Mouse (Mus musculus) MEL (cell line): Measurements from ENCODE around the gene Serpinb7.

Source experiments
- CHD2 ChIP-seq: IDR thresholded peaks from 2 replicates; pipeline ENCODE4 v1.6.1; 2011; ENCODE audit warnings: low read length, improper control_type of control experiment
- CTCF ChIP-seq, 3 experiments: IDR thresholded peaks in 2 of 3; conservative IDR thresholded peaks in 1 of 3; 2 replicates each; pipeline ENCODE4 v1.5.1; 2011 to 2012; ENCODE audit warnings: low read length in 3 of 3, low read depth in 2 of 3, mild to moderate bottlenecking in 2 of 3, improper control_type of control experiment in 1 of 3, inconsistent platforms in 1 of 3, mixed read lengths in 1 of 3, moderate library complexity in 1 of 3; ENCODE audit not compliant: control insufficient read depth in 1 of 3, insufficient read depth in 1 of 3, poor library complexity in 1 of 3, severe bottlenecking in 1 of 3
- E2F4 ChIP-seq: IDR thresholded peaks from 2 replicates; pipeline ENCODE4 v1.6.1; 2011; ENCODE audit warnings: low read depth, low read length, improper control_type of control experiment, borderline replicate concordance
- EP300 ChIP-seq, 2 experiments: IDR thresholded peaks; 2 replicates each; pipeline ENCODE4 v1.6.1; 2011; ENCODE audit warnings: improper control_type of control experiment in 2 of 2, low read length in 2 of 2, low read depth in 1 of 2, mild to moderate bottlenecking in 1 of 2
- ETS1 ChIP-seq: IDR thresholded peaks from 2 replicates; pipeline ENCODE4 v1.6.1; 2012; ENCODE audit warnings: low read depth, mild to moderate bottlenecking, inconsistent platforms, low read length, improper control_type of control experiment, moderate library complexity
- HCFC1 ChIP-seq: IDR thresholded peaks from 2 replicates; pipeline ENCODE4 v1.6.1; 2012; ENCODE audit warnings: low read depth, mild to moderate bottlenecking, inconsistent platforms, low read length, improper control_type of control experiment, moderate library complexity
- MAFK ChIP-seq: IDR thresholded peaks from 2 replicates; pipeline ENCODE4 v1.6.1; 2011; ENCODE audit warnings: low read depth, mild to moderate bottlenecking, low read length, improper control_type of control experiment, borderline replicate concordance
- MAX ChIP-seq: IDR thresholded peaks from 2 replicates; pipeline ENCODE4 v1.6.1; 2011; ENCODE audit warnings: low read length, improper control_type of control experiment
- MXI1 ChIP-seq: IDR thresholded peaks from 2 replicates; pipeline ENCODE4 v1.6.1; 2011; ENCODE audit warnings: mild to moderate bottlenecking, low read depth, low read length, improper control_type of control experiment
- NELFE ChIP-seq: IDR thresholded peaks from 2 replicates; pipeline ENCODE4 v1.6.1; 2011; ENCODE audit warnings: low read depth, low read length, improper control_type of control experiment
- POLR2A ChIP-seq, 2 experiments: IDR thresholded peaks; 2 replicates each; pipeline ENCODE4 v1.6.1; 2011 to 2012; ENCODE audit warnings: low read length in 2 of 2, mild to moderate bottlenecking in 2 of 2, control low read depth in 1 of 2, improper control_type of control experiment in 1 of 2, low read depth in 1 of 2, moderate library complexity in 1 of 2; ENCODE audit not compliant: control insufficient read depth in 1 of 2, insufficient read depth in 1 of 2, poor library complexity in 1 of 2
- TAL1 ChIP-seq: IDR thresholded peaks from 2 replicates; pipeline ENCODE4 v1.6.1; 2012; ENCODE audit warnings: mild to moderate bottlenecking, inconsistent platforms, low read length, moderate library complexity, mixed read lengths
- ZKSCAN1 ChIP-seq: IDR thresholded peaks from 2 replicates; pipeline ENCODE4 v1.6.1; 2012; ENCODE audit warnings: low read depth, mild to moderate bottlenecking, inconsistent platforms, low read length, improper control_type of control experiment, moderate library complexity

DNA sequence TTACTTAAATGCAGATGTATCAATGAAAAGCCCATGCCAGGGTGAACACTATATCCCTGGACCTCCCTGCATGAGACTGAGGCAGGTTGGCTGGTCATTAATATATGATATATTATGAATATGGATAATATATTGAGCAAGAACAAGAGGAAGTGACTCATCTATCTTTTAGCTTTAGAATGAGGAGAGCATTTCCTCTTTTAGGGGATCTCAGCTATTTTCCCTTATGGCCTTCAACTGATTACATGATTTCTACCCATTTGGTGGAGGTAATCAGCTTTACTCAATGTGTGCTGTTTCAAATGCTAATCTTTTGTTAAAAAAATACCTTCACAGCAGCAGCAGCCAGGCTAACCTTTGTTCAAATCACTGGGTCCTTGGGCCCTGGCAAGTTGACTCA is 18.0 kb upstream of the Serpinb7 start:
- TF ChIP-seq POLR2A (IDR thresholded peaks at IDR 0.05; ENCODE audit: control insufficient read depth in 1 of 2, insufficient read depth in 1 of 2, low read depth in 1 of 2, low read length in 2 of 2, poor library complexity in 1 of 2) (no peak), TAL1 (peak; percentile 89), CTCF (IDR thresholded peaks at IDR 0.05 in 2 of 3, conservative IDR thresholded peaks at IDR 0.05 in 1 of 3; ENCODE audit: control insufficient read depth in 1 of 3, insufficient read depth in 1 of 3, low read depth in 2 of 3, low read length in 3 of 3, poor library complexity in 1 of 3, severe bottlenecking in 1 of 3) (no peak), EP300 (IDR thresholded peaks at IDR 0.05; ENCODE audit: low read depth in 1 of 2, low read length in 2 of 2) (no peak), ETS1 (no peak), MAFK (no peak), HCFC1 (no peak), E2F4 (no peak), CHD2 (no peak), MXI1 (no peak), MAX (no peak), ZKSCAN1 (no peak), NELFE (no peak)
